Mouse (Mus musculus) left cerebral cortex, adult 18-20 months (tissue): Measurements from ENCODE around the gene Dgkh. TPM values are rescaled to one million over a fixed set of nuclear protein-coding genes. Genes with fewer than 3 reads are reported as not detected.
"Not testable (repeated sequence)": the region's sequence is repeated elsewhere in the genome, so short reads cannot be mapped to it uniquely, and the experiment has no call there.

Source experiments
- DNase-seq, 2 experiments: peaks; one replicate each; pipeline ENCODE4 v3.0.0; 2021 to 2022; ENCODE audit warnings: low spot score in 2 of 2, mixed read lengths in 1 of 2
- total RNA-seq, 2 experiments: library from RNA; stranded (reverse); gene quantifications; 2 replicates each; pipeline ENCODE4 v1.2.3; 2021

Dgkh gene
- total RNA-seq, 2 experiments from 2014 or later, result 67.8 to 71.2 TPM

GRCm38 (mm10) chr14:78635612-78636400 lies 96.8 kb downstream of the Dgkh start:
- no peak for DNase-seq

- no peak for DNase-seq
These were observed 99.8 kb downstream of the Dgkh start for GRCm38 (mm10) chr14:78632747-78633146.

GRCm38 (mm10) chr14:78630923-78631875 lies 101.4 kb downstream of the Dgkh start:
- no peak for DNase-seq

- DNase-seq, result peak; percentile 57 to 73
These were observed 104.9 kb downstream of the Dgkh start for GRCm38 (mm10) chr14:78627516-78628275.

- DNase-seq, result no peak
These were observed 113.7 kb downstream of the Dgkh start for GRCm38 (mm10) chr14:78618883-78619295.

GRCm38 (mm10) chr14:78613569-78613968 lies 119.0 kb downstream of the Dgkh start:
- DNase-seq, result peak; percentile 31 to 36

- no peak for DNase-seq
These were observed 120.3 kb downstream of the Dgkh start for GRCm38 (mm10) chr14:78612111-78612788.

GRCm38 (mm10) chr14:78594916-78595315 lies 137.7 kb downstream of the Dgkh start:
- DNase-seq, result no peak

- no peak for DNase-seq
These were observed 139.6 kb downstream of the Dgkh start for GRCm38 (mm10) chr14:78592965-78593364.

- peak; percentile 41 to 42 for DNase-seq
These were observed 142.2 kb downstream of the Dgkh start for GRCm38 (mm10) chr14:78590335-78590734.

GRCm38 (mm10) chr14:78584222-78584621 lies 148.4 kb downstream of the Dgkh start:
- peak; percentile 62 for DNase-seq

- DNase-seq, result no peak
These were observed 149.4 kb downstream of the Dgkh start for GRCm38 (mm10) chr14:78583168-78583567.

GRCm38 (mm10) chr14:78575899-78576298 lies 156.7 kb downstream of the Dgkh start:
- no peak for DNase-seq

GRCm38 (mm10) chr14:78568410-78568809 lies 164.2 kb downstream of the Dgkh start:
- DNase-seq, result no peak

- DNase-seq, result no peak
These were observed 166.1 kb downstream of the Dgkh start for GRCm38 (mm10) chr14:78566431-78566830.

- DNase-seq, result no peak
These were observed 168.3 kb downstream of the Dgkh start for GRCm38 (mm10) chr14:78564292-78564691.

- DNase-seq, result no peak
These were observed 169.4 kb downstream of the Dgkh start for GRCm38 (mm10) chr14:78563211-78563610.

GRCm38 (mm10) chr14:78562121-78562520 lies 170.5 kb downstream of the Dgkh start:
- DNase-seq, result no peak

- no peak for DNase-seq
These were observed 173.5 kb downstream of the Dgkh start for GRCm38 (mm10) chr14:78559042-78559441.

GRCm38 (mm10) chr14:78554830-78555229 lies 177.7 kb downstream of the Dgkh start:
- DNase-seq, result not testable (repeated sequence)

GRCm38 (mm10) chr14:78553661-78554060 lies 178.9 kb downstream of the Dgkh start:
- no peak for DNase-seq
